Mouse (Mus musculus) liver, postnatal 0 days (tissue): ENCODE data around the gene Smurf1. TPM values are rescaled to one million over a fixed set of nuclear protein-coding genes. Genes with fewer than 3 reads are reported as not detected.

Experiments used
- ATAC-seq: fragments of 200-750 bp; cut with Nextera tagmentation; 2 replicates; pipeline ENCODE4 v1.8.0; 2017; ENCODE audit warnings: mild to moderate bottlenecking, moderate library complexity
- DNase-seq: peaks from one replicate; pipeline ENCODE4 v3.0.0-alpha.2; 2016
- H3K27ac ChIP-seq: fragments of 300-500 bp; sonication (generic); 2 replicates; pipeline ENCODE4 v1.5.1; 2014; ENCODE audit warnings: antibody characterized with exemption, moderate library complexity, mild to moderate bottlenecking, low read depth
- H3K27me3 ChIP-seq: fragments of 300-500 bp; sonication (generic); 2 replicates; pipeline ENCODE4 v1.6.1; 2014; ENCODE audit warnings: low read length, control low read depth, mixed read lengths; ENCODE audit not compliant: insufficient read depth
- H3K36me3 ChIP-seq: fragments of 300-500 bp; sonication (generic); replicated peaks from 2 replicates; pipeline ENCODE4 v1.6.1; 2014; ENCODE audit warnings: mild to moderate bottlenecking, control low read depth, low read length, moderate library complexity, mixed read lengths; ENCODE audit not compliant: insufficient read depth
- H3K4me1 ChIP-seq: fragments of 300-500 bp; sonication (generic); 2 replicates; pipeline ENCODE4 v1.6.1; 2014; ENCODE audit warnings: antibody characterized with exemption, mild to moderate bottlenecking, control low read depth; ENCODE audit not compliant: insufficient read depth
- H3K4me2 ChIP-seq: fragments of 300-500 bp; sonication (generic); 2 replicates; pipeline ENCODE4 v1.6.1; 2014; ENCODE audit warnings: low read depth, mild to moderate bottlenecking, low read length, moderate library complexity, mixed read lengths
- H3K4me3 ChIP-seq: fragments of 300-500 bp; sonication (generic); 2 replicates; pipeline ENCODE4 v1.5.1; 2014; ENCODE audit warnings: low read depth, low read length
- H3K9ac ChIP-seq: fragments of 300-500 bp; sonication (generic); replicated peaks from 2 replicates; pipeline ENCODE4 v1.6.1; 2014; ENCODE audit warnings: mild to moderate bottlenecking, moderate library complexity
- H3K9me3 ChIP-seq: fragments of 300-500 bp; sonication (generic); 2 replicates; pipeline ENCODE4 v1.6.1; 2016; ENCODE audit warnings: mild to moderate bottlenecking, control low read depth, low read length, mixed read lengths
- CTCF ChIP-seq: sonication (generic); IDR thresholded peaks from 2 replicates; pipeline ENCODE4 v1.5.1; 2016; ENCODE audit warnings: antibody characterized with exemption, low read depth
- EP300 ChIP-seq: IDR thresholded peaks from 2 replicates; pipeline ENCODE4 v1.6.1; 2016; ENCODE audit warnings: antibody characterized with exemption, low read depth, mild to moderate bottlenecking
- whole genome bisulfite sequencing: fragments of 180-500 bp; shearing (Covaris S2); extraction: QIAGEN DNeasy Blood & Tissue Kit; methylation state at CpG from one replicate; pipeline ENCODE4 v1.1.7; 2014; ENCODE audit not compliant: insufficient replicate concordance; 5-methylcytosine and 5-hydroxymethylcytosine counted together
- polyA plus RNA-seq: library from polyadenylated mRNA; unstranded; fragments of >200 nt; fragmentation: Nextera tagmentation; extraction: Ambion mirVana; gene quantifications from 2 replicates; pipeline ENCODE4 v1.2.1, GENCODE M21; 2015

The Smurf1 gene
- polyA plus RNA-seq: 2.1 and 2.2 TPM in 2 replicates

DNA sequence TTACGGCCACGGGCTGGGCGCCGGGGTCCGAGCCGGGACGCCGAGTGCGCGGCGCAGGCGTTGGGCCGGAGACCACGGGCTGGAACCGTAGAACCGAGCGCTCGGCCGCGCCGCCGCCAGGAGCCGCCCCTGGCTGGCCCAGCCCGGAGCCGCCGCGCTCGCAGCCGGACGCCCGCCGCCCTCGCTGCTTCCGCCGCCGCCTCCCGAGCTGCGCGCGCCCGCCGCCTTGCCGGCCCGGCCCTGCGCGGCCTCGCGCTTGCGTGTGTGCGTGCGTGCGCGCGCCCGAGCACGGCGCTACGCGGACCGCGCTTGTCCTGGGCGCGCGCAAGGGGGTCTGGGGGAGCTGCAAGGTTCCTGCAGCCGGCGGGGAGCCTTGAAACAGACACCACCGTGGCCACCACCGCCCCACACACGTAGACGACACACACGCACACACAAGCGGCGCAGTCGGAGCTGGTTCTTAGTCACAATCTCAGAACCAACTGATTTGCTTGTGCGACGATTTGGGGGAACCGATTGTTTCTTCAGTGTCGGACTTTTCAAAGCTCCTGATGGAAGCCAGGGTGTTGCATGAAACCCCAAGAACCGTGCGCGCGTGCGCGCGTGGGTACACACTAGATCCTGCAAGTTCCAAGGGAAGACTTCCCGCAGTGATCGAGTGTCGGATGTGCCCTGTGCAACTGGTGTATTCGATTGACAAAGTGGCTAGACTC lies at the start of gene Smurf1:
Gene Smurf1 (minus strand): TSS at position 209 of the 713 bp plus-strand sequence.
- peak within 1 kb of the TSS; percentile 92 for H3K27ac ChIP-seq
- peaks cover 10% of the 10 kb centered on the region for H3K4me1 ChIP-seq
- peaks cover 11% of the 10 kb centered on the region for H3K27me3 ChIP-seq
- no peaks in the 10 kb centered on the region for H3K36me3 ChIP-seq
- peak within 1 kb of the TSS; percentile 84 for H3K9ac ChIP-seq
- no peaks in the 10 kb centered on the region for H3K9me3 ChIP-seq
- peak within 1 kb of the TSS; percentile 74 for H3K4me3 ChIP-seq
- H3K4me2 ChIP-seq: peak within 1 kb of the TSS; percentile 84
- ATAC-seq (peak; percentile 79), DNase-seq (peak; percentile 82)
- no peak for TF ChIP-seq EP300
- no peak for TF ChIP-seq CTCF
- WGBS: under 1% methylated on average over 63 of the region's 89 CpGs

- Histone ChIP-seq H3K4me1 (no peaks in the 10 kb centered on the region), H3K36me3 (no peaks in the 10 kb centered on the region), H3K27me3 (no peaks in the 10 kb centered on the region), H3K9ac (no peak overlapping the region), H3K4me2 (no peak overlapping the region), H3K4me3 (no peak overlapping the region), H3K9me3 (no peaks in the 10 kb centered on the region), H3K27ac (no peak overlapping the region)
- TF ChIP-seq EP300: no peak
- no peak for TF ChIP-seq CTCF
- DNase-seq: no peak
- no peak for ATAC-seq
- 92% methylated on average over 1 of the region's 1 CpGs for WGBS
Measured at GRCm38 (mm10) chr5:145014278-145014677, 48.6 kb upstream of the Smurf1 start.

- no peaks in the 10 kb centered on the region for H3K27me3 ChIP-seq
- H3K9ac ChIP-seq: no peak overlapping the region
- ATAC-seq: no peak
- H3K4me2 ChIP-seq: no peak overlapping the region
- H3K9me3 ChIP-seq: no peaks in the 10 kb centered on the region
- no peak for DNase-seq
- no peak overlapping the region for H3K27ac ChIP-seq
- TF ChIP-seq CTCF (no peak), EP300 (no peak)
- H3K4me3 ChIP-seq: no peak overlapping the region
- H3K36me3 ChIP-seq: no peaks in the 10 kb centered on the region
- H3K4me1 ChIP-seq: no peaks in the 10 kb centered on the region
- 81% methylated on average over 15 of the region's 15 CpGs for WGBS
Measured at GRCm38 (mm10) chr5:145008878-145009659, 43.4 kb upstream of the Smurf1 start.

DNA sequence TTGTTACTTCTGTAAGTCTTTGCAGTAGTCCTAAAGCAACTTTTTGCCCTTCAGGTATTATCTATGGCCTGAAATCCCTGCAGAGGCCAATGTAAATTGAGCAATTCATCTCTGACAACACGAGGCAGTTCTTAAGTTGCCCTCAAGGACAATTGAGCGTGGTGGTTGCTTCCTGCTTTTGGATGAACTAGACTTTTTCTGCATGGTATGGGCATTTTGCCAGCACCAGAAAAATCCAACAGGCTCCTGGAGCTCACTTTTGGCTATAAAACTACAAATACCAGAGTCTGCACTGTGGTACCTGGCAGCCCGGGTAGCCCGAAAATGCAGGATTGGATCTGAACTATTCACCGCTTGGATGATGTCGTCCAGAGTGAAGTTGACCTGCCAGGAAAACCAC lies 39.9 kb upstream of the Smurf1 start:
- Histone ChIP-seq H3K4me3 (no peak overlapping the region), H3K4me1 (no peaks in the 10 kb centered on the region), H3K27me3 (no peaks in the 10 kb centered on the region), H3K9me3 (no peaks in the 10 kb centered on the region), H3K27ac (no peak overlapping the region), H3K36me3 (no peaks in the 10 kb centered on the region), H3K9ac (no peak overlapping the region), H3K4me2 (no peak overlapping the region)
- DNase-seq: no peak
- no peak for TF ChIP-seq CTCF
- no peak for TF ChIP-seq EP300
- no peak for ATAC-seq
- WGBS: 66% methylated on average over 6 of the region's 6 CpGs

DNA sequence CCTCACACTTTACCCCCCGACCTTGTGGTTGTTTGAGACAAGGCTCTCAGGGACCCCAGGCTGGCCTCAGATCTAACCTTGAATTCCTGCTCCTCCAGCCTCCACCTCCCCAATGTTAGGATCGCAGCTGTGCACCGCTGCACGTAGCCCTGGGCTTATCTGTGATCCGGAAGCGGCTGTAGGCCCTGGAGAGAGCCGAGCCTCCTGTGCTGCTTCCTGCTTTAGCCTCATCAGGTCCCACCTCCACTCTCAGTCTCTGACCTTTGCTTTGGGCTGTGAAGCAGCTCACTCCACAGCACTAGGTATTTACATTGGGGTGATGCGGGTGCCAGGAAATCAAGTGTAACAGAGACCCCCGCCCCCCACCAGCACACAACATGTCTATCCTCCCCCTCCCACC lies 38.8 kb upstream of the Smurf1 start:
- ATAC-seq (no peak), DNase-seq (no peak)
- H3K36me3 ChIP-seq: no peaks in the 10 kb centered on the region
- WGBS: 49% methylated on average over 9 of the region's 9 CpGs
- TF ChIP-seq CTCF (no peak), EP300 (no peak)
- H3K9me3 ChIP-seq: no peaks in the 10 kb centered on the region
- no peak overlapping the region for H3K27ac ChIP-seq
- no peak overlapping the region for H3K9ac ChIP-seq
- no peak overlapping the region for H3K4me3 ChIP-seq
- H3K27me3 ChIP-seq: no peaks in the 10 kb centered on the region
- no peak overlapping the region for H3K4me2 ChIP-seq
- H3K4me1 ChIP-seq: no peaks in the 10 kb centered on the region

DNA sequence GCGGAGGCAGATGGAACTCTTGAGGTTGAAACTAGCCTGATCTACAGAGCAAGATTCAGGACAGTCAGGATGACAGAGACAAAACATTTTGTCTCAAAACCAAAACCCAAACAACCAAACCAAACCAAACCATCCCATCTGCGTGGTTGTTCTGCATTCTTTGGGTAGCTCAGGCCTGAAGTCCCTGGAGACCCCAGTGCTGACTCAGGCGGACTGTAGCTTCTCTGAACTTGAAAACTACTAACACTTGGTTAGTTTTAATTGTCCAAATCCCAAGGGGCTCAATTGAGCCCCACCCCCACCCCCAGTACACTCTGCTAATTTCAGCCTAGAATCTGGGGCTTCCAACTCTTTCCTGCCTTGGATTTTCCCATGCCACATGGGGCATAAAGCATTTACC lies 37.7 kb upstream of the Smurf1 start:
- Histone ChIP-seq H3K4me3 (no peak overlapping the region), H3K9me3 (no peaks in the 10 kb centered on the region), H3K27me3 (no peaks in the 10 kb centered on the region), H3K4me1 (no peaks in the 10 kb centered on the region), H3K36me3 (no peaks in the 10 kb centered on the region), H3K27ac (no peak overlapping the region), H3K4me2 (no peak overlapping the region), H3K9ac (no peak overlapping the region)
- 72% methylated on average over 3 of the region's 3 CpGs for WGBS
- no peak for DNase-seq
- ATAC-seq: no peak
- TF ChIP-seq EP300 (no peak), CTCF (no peak)
